Mouse (Mus musculus): ENCODE data around the gene Defb20.

DNA sequence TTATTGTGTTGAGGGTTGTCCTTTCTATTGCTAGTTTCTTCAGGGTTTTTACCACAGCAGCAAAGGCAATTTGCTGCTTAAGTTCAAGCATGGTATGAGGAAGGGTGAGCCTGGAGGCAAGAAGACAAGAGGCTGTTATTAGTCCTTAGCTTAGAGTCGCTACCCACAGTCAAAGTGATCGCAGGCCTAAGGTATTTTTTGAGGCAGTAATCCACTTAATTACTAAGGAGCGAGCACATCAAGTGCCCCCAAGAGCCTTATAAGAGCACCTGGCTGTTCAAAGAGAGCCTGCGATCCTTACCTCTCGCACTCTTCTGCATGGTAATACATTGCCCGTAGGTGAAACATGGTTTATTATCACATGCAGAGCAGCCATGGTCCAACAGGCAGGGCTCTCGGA lies 4.9 kb downstream of the Defb20 start:
- TF ChIP-seq CTCF (conservative IDR thresholded peaks at IDR 0.05; ENCODE audit: low read length) (no peak), NANOG (IDR thresholded peaks at IDR 0.05; ENCODE audit: borderline replicate concordance, low read length) (no peak), POU5F1 (IDR thresholded peaks at IDR 0.05; ENCODE audit: borderline replicate concordance, low read length) (no peak)
